Mouse (Mus musculus): ENCODE results near the gene Ccl11. TPM values are rescaled to one million over a fixed set of nuclear protein-coding genes. Genes with fewer than 3 reads are reported as not detected.

Ccl11 gene
- polyA plus RNA-seq, 1 experiment from 2014 or later: 81.8 TPM

DNA sequence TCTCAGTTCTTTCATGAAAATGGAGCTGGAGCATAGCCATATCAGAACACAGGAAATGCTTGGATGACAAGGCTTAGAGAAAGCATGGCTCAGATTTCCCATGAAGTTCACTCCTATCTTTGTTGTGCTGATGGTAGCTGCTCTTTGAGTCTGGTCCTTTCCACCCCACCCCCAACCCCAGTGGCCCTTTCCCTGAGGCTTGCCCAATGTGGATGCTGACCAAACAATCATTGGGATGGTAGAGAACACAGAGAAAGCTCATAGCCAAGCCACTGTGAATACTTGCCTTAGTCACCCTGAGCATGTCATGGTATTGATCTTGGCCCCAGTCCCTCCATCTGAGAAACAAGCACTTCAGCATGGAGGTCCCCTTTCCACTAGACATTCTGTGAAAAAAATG is 25.5 kb upstream of the Ccl11 start:
- Histone ChIP-seq H3K27me3 (no peaks in the 10 kb centered on the region), H3K27ac (peak overlapping the region; percentile 76), H3K36me3 (no peaks in the 10 kb centered on the region), H3K9me3 (no peaks in the 10 kb centered on the region), H3K4me1 (peaks cover 38% of the 10 kb centered on the region), H3K9ac (no peak overlapping the region), H3K4me2 (no peak overlapping the region), H3K4me3 (no peak overlapping the region)
- no peak for ATAC-seq (ENCODE audit: borderline replicate concordance, extremely low read depth, low FRiP score, low TSS enrichment)

- H3K4me1 ChIP-seq: peaks cover 38% of the 10 kb centered on the region
- ATAC-seq (ENCODE audit: borderline replicate concordance, extremely low read depth, low FRiP score, low TSS enrichment): peak; percentile 86
- no peaks in the 10 kb centered on the region for H3K9me3 ChIP-seq
- WGBS: 14% methylated on average over 8 of the region's 8 CpGs
- H3K36me3 ChIP-seq: no peaks in the 10 kb centered on the region
- H3K27ac ChIP-seq: peak overlapping the region; percentile 76
- no peak overlapping the region for H3K4me3 ChIP-seq
- no peaks in the 10 kb centered on the region for H3K27me3 ChIP-seq
- H3K9ac ChIP-seq: no peak overlapping the region
- H3K4me2 ChIP-seq: no peak overlapping the region
Measured at GRCm38 (mm10) chr11:82032678-82033344, 24.8 kb upstream of the Ccl11 start.

DNA sequence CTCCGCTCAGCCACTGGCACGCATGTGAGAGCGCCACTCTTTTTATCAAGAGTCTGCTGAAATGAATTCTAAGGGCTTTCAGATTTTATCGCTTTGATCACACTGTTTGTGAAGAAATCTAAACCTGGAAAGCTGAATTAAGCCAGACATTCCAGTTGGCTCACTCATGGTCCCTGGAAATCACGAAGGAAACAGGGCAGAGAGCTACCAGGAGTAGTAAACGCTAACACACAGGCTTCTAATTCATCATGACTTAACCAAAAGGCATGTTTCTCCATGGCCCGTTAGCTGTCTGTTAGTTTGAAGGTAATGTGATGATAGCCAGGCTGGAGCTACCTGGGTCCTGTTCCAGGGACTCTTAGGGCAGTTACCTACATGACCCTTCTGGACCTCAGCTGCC is 23.2 kb upstream of the Ccl11 start:
- no peaks in the 10 kb centered on the region for H3K9me3 ChIP-seq
- peaks cover 49% of the 10 kb centered on the region for H3K4me1 ChIP-seq
- no peak overlapping the region for H3K4me2 ChIP-seq
- no peak overlapping the region for H3K4me3 ChIP-seq
- no peak overlapping the region for H3K9ac ChIP-seq
- no peak overlapping the region for H3K27ac ChIP-seq
- ATAC-seq (ENCODE audit: borderline replicate concordance, extremely low read depth, low FRiP score, low TSS enrichment): no peak
- 81% methylated on average over 7 of the region's 7 CpGs for WGBS
- H3K27me3 ChIP-seq: no peaks in the 10 kb centered on the region
- no peaks in the 10 kb centered on the region for H3K36me3 ChIP-seq

GRCm38 (mm10) chr11:82035356-82035755 is 22.3 kb upstream of the Ccl11 start, which contains the start of gene Ccl2:
Gene Ccl2, plus strand, starts transcription at chr11:82035571.
- Histone ChIP-seq H3K4me2 (peak within 1 kb of the TSS; percentile 17; the same call in 1 of the 2 replicates), H3K4me1 (peaks cover 49% of the 10 kb centered on the region)
- ATAC-seq (ENCODE audit: borderline replicate concordance, extremely low read depth, low FRiP score, low TSS enrichment): peak; percentile 74; the same call in 1 of the 2 replicates

GRCm38 (mm10) chr11:82035857-82036256 is 21.8 kb upstream of the Ccl11 start:
- ATAC-seq (ENCODE audit: borderline replicate concordance, extremely low read depth, low FRiP score, low TSS enrichment): no peak
- WGBS: 75% methylated on average over 2 of the region's 2 CpGs
- no peaks in the 10 kb centered on the region for H3K9me3 ChIP-seq
- 0 out of 2 replicates have a peak overlapping the region, but pooled peaks have one; percentile 37 for H3K27ac ChIP-seq
- no peaks in the 10 kb centered on the region for H3K27me3 ChIP-seq
- H3K4me2 ChIP-seq: peak overlapping the region; percentile 17; the same call in 1 of the 2 replicates
- no peaks in the 10 kb centered on the region for H3K36me3 ChIP-seq
- H3K4me3 ChIP-seq: no peak overlapping the region
- H3K9ac ChIP-seq: no peak overlapping the region
- H3K4me1 ChIP-seq: peaks cover 49% of the 10 kb centered on the region

More at GRCm38 (mm10) chr11:82035356-82035755, 22.3 kb upstream of the Ccl11 start, which contains the start of gene Ccl2:
- 16% methylated on average over 5 of the region's 5 CpGs for WGBS
- Histone ChIP-seq H3K9ac (no peak within 1 kb of the TSS), H3K36me3 (no peaks in the 10 kb centered on the region), H3K27me3 (no peaks in the 10 kb centered on the region), H3K27ac (peak within 1 kb of the TSS; percentile 37; the same call in 1 of the 2 replicates), H3K9me3 (no peaks in the 10 kb centered on the region), H3K4me3 (no peak within 1 kb of the TSS)

- Histone ChIP-seq H3K36me3 (no peaks in the 10 kb centered on the region), H3K4me1 (peaks cover 33% of the 10 kb centered on the region), H3K27ac (peak within 1 kb of the TSS; percentile 4; the same call in 1 of the 2 replicates), H3K9me3 (no peaks in the 10 kb centered on the region), H3K4me3 (no peak within 1 kb of the TSS), H3K27me3 (no peaks in the 10 kb centered on the region), H3K9ac (no peak within 1 kb of the TSS), H3K4me2 (no peak within 1 kb of the TSS)
- ATAC-seq (ENCODE audit: borderline replicate concordance, extremely low read depth, low FRiP score, low TSS enrichment): 0 out of 2 replicates have a peak, but pooled peaks have one; percentile 36
- WGBS: 17% methylated on average over 2 of the region's 2 CpGs
Measured at GRCm38 (mm10) chr11:82038535-82038934, 19.1 kb upstream of the Ccl11 start, which contains the start of gene Gm17268. Gene Gm17268, minus strand, starts transcription at chr11:82038562.

GRCm38 (mm10) chr11:82039132-82039660 is 18.4 kb upstream of the Ccl11 start:
- H3K27me3 ChIP-seq: no peaks in the 10 kb centered on the region
- H3K4me2 ChIP-seq: no peak overlapping the region
- H3K36me3 ChIP-seq: no peaks in the 10 kb centered on the region
- no peaks in the 10 kb centered on the region for H3K9me3 ChIP-seq
- 57% methylated on average over 3 of the region's 3 CpGs for WGBS
- H3K27ac ChIP-seq: no peak overlapping the region
- ATAC-seq (ENCODE audit: borderline replicate concordance, extremely low read depth, low FRiP score, low TSS enrichment): no peak
- H3K4me1 ChIP-seq: peaks cover 26% of the 10 kb centered on the region
- no peak overlapping the region for H3K4me3 ChIP-seq
- H3K9ac ChIP-seq: no peak overlapping the region

GRCm38 (mm10) chr11:82041671-82042080 is 15.9 kb upstream of the Ccl11 start:
- Histone ChIP-seq H3K9ac (no peak overlapping the region), H3K36me3 (no peaks in the 10 kb centered on the region), H3K27ac (no peak overlapping the region), H3K27me3 (no peaks in the 10 kb centered on the region), H3K4me2 (no peak overlapping the region), H3K9me3 (no peaks in the 10 kb centered on the region), H3K4me3 (no peak overlapping the region), H3K4me1 (peaks cover 11% of the 10 kb centered on the region; the same call in 1 of the 2 replicates)
- ATAC-seq (ENCODE audit: borderline replicate concordance, extremely low read depth, low FRiP score, low TSS enrichment): no peak
- 72% methylated on average over 4 of the region's 4 CpGs for WGBS

DNA sequence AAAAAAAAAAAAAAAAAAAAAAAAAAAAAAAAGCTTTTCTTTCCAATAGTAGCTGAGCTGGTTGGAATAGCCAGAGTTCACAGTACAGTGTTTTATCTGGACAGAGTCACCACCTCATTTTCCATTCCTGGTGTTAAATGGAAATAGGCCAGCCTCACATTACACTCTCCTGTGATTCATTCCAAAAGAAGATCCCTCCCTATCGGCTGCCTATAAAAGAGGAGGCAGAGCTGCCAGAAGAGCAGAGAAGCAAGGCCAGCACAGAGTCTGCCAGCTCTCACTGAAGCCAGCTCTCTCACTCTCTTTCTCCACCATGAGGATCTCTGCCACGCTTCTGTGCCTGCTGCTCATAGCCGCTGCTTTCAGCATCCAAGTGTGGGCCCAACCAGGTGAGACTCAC is 12.2 kb upstream of the Ccl11 start, which contains the start of gene Ccl7:
Gene Ccl7 (plus strand): TSS at position 242 of the 400 bp plus-strand sequence.
- Histone ChIP-seq H3K9me3 (no peaks in the 10 kb centered on the region), H3K4me2 (peak within 1 kb of the TSS; percentile 14; the same call in 1 of the 2 replicates), H3K27ac (peak within 1 kb of the TSS; percentile 33; the same call in 1 of the 2 replicates), H3K4me3 (no peak within 1 kb of the TSS), H3K4me1 (no peaks in the 10 kb centered on the region), H3K27me3 (no peaks in the 10 kb centered on the region), H3K9ac (no peak within 1 kb of the TSS), H3K36me3 (no peaks in the 10 kb centered on the region)
- ATAC-seq (ENCODE audit: borderline replicate concordance, extremely low read depth, low FRiP score, low TSS enrichment): peak; percentile 70; the same call in 1 of the 2 replicates
- 59% methylated on average over 3 of the region's 3 CpGs for WGBS

GRCm38 (mm10) chr11:82047746-82048415 is 9.7 kb upstream of the Ccl11 start:
- WGBS: 33% methylated on average over 6 of the region's 6 CpGs
- Histone ChIP-seq H3K4me1 (no peaks in the 10 kb centered on the region), H3K27ac (no peak overlapping the region), H3K36me3 (no peaks in the 10 kb centered on the region), H3K27me3 (no peaks in the 10 kb centered on the region), H3K4me2 (no peak overlapping the region), H3K9ac (no peak overlapping the region), H3K4me3 (no peak overlapping the region), H3K9me3 (no peaks in the 10 kb centered on the region)
- ATAC-seq (ENCODE audit: borderline replicate concordance, extremely low read depth, low FRiP score, low TSS enrichment): no peak

DNA sequence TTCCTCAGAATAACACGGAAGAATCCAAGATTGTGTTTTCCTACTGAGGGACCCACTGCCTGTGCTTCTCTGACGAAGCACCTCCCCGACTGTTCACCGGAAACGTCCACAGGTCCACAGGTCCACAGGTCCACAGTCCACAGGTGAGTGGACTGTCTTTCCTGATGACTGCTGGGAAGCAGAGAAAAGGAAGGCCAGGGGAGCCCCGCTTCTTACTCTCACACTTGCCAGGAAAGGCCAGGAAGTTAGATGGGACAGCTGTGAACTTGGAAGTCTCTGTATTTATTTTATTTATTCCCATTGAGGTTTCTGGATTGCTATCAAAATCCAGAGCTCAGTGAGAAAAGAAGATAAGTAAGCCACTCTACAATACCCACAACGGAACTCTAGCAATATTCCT is 3.8 kb upstream of the Ccl11 start:
- ATAC-seq (ENCODE audit: borderline replicate concordance, extremely low read depth, low FRiP score, low TSS enrichment): no peak
- H3K27me3 ChIP-seq: no peaks in the 10 kb centered on the region
- no peak overlapping the region for H3K4me3 ChIP-seq
- no peaks in the 10 kb centered on the region for H3K9me3 ChIP-seq
- no peak overlapping the region for H3K4me2 ChIP-seq
- 80% methylated on average over 7 of the region's 7 CpGs for WGBS
- no peaks in the 10 kb centered on the region for H3K36me3 ChIP-seq
- peaks cover 4% of the 10 kb centered on the region; the same call in 1 of the 2 replicates for H3K4me1 ChIP-seq
- H3K9ac ChIP-seq: no peak overlapping the region
- H3K27ac ChIP-seq: no peak overlapping the region

GRCm38 (mm10) chr11:82062226-82062625 is 4.6 kb downstream of the Ccl11 start:
- no peaks in the 10 kb centered on the region for H3K27me3 ChIP-seq
- H3K4me1 ChIP-seq: no peaks in the 10 kb centered on the region
- H3K27ac ChIP-seq: no peak overlapping the region
- H3K36me3 ChIP-seq: no peaks in the 10 kb centered on the region
- WGBS: 59% methylated on average over 3 of the region's 3 CpGs
- no peak overlapping the region for H3K4me3 ChIP-seq
- H3K9ac ChIP-seq: no peak overlapping the region
- H3K4me2 ChIP-seq: no peak overlapping the region
- H3K9me3 ChIP-seq: no peaks in the 10 kb centered on the region
- ATAC-seq (ENCODE audit: borderline replicate concordance, extremely low read depth, low FRiP score, low TSS enrichment): no peak

Measured in lung, embryonic 15.5 days (tissue).